Mouse (Mus musculus): ENCODE results near the gene Pam. TPM values are rescaled to one million over a fixed set of nuclear protein-coding genes. Genes with fewer than 3 reads are reported as not detected.

Pam gene
- total and polyA plus RNA-seq, 3 experiments, result not detected

- TF ChIP-seq EP300 (IDR thresholded peaks at IDR 0.05; ENCODE audit: low read depth in 1 of 2, low read length in 2 of 2) (peak; percentile 98), JUND (IDR thresholded peaks at IDR 0.05; ENCODE audit: low read depth, low read length) (peak; percentile 66; the same call in 1 of the 2 replicates), ZNF384 (IDR thresholded peaks at IDR 0.05; ENCODE audit: low read depth, low read length) (no peak), POLR2A (IDR thresholded peaks at IDR 0.05; ENCODE audit: control insufficient read depth in 1 of 2, insufficient read depth in 1 of 2, low read depth in 1 of 2, low read length in 2 of 2, poor library complexity in 1 of 2) (0 out of 4 replicates have a peak, but pooled peaks of 1 of the 2 experiments have one; percentile 30), MAFK (IDR thresholded peaks at IDR 0.05; ENCODE audit: borderline replicate concordance, low read depth, low read length) (0 out of 2 replicates have a peak, but pooled peaks have one; percentile 16), USF1 (IDR thresholded peaks at IDR 0.05; ENCODE audit: low read depth, low read length) (no peak), GATA1 (IDR thresholded peaks at IDR 0.05; ENCODE audit: low read depth, low read length) (peak; percentile 95), MYC (IDR thresholded peaks at IDR 0.05; ENCODE audit: low read depth, low read length) (no peak), MXI1 (IDR thresholded peaks at IDR 0.05; ENCODE audit: low read depth, low read length) (0 out of 2 replicates have a peak, but pooled peaks have one; percentile 55), CHD1 (IDR thresholded peaks at IDR 0.05; ENCODE audit: low read depth, low read length) (no peak), SIN3A (IDR thresholded peaks at IDR 0.05; ENCODE audit: low read length) (peak; percentile 67), NELFE (IDR thresholded peaks at IDR 0.05; ENCODE audit: low read depth, low read length) (peak; percentile 47), POLR2AphosphoS5 (IDR thresholded peaks at IDR 0.05; ENCODE audit: borderline replicate concordance, low read depth, low read length) (no peak), TCF12 (IDR thresholded peaks at IDR 0.05; ENCODE audit: low read depth, low read length) (peak; percentile 96), RAD21 (IDR thresholded peaks at IDR 0.05; ENCODE audit: low read depth, low read length) (no peak)
Observed at GRCm38 (mm10) chr1:97773973-97774372, 321.5 kb downstream of the Pam start (continued).

- peaks cover 20 to 28% of the 10 kb centered on the region in 2 experiments for H3K4me1 ChIP-seq (ENCODE audit: control insufficient read depth in 1 of 2, insufficient read depth in 2 of 2, low read length in 2 of 2)
- H3K9me3 ChIP-seq (replicated peaks; ENCODE audit: insufficient read depth, low read length), result no peaks in the 10 kb centered on the region
- TF ChIP-seq BHLHE40 (IDR thresholded peaks at IDR 0.05; ENCODE audit: borderline replicate concordance, low read depth, low read length) (0 out of 2 replicates have a peak, but pooled peaks have one; percentile 27), MAFK (IDR thresholded peaks at IDR 0.05; ENCODE audit: borderline replicate concordance, low read depth, low read length) (no peak), HCFC1 (IDR thresholded peaks at IDR 0.05; ENCODE audit: low read depth, low read length) (no peak), CTCF (IDR thresholded peaks at IDR 0.05 in 2 of 3, conservative IDR thresholded peaks at IDR 0.05 in 1 of 3; ENCODE audit: control insufficient read depth in 1 of 3, insufficient read depth in 1 of 3, low read depth in 2 of 3, low read length in 3 of 3, poor library complexity in 1 of 3, severe bottlenecking in 1 of 3) (no peak), ZMIZ1 (IDR thresholded peaks at IDR 0.05; ENCODE audit: low read depth, low read length) (no peak), SIN3A (IDR thresholded peaks at IDR 0.05; ENCODE audit: low read length) (no peak), MXI1 (IDR thresholded peaks at IDR 0.05; ENCODE audit: low read depth, low read length) (no peak), RCOR1 (IDR thresholded peaks at IDR 0.05; ENCODE audit: low read depth, low read length) (no peak), TCF12 (IDR thresholded peaks at IDR 0.05; ENCODE audit: low read depth, low read length) (no peak), POLR2AphosphoS5 (IDR thresholded peaks at IDR 0.05; ENCODE audit: borderline replicate concordance, low read depth, low read length) (no peak), MEF2A (IDR thresholded peaks at IDR 0.05; ENCODE audit: extremely low read depth, insufficient replicate concordance, low read depth, low read length, poor library complexity, severe bottlenecking) (no peak), ZKSCAN1 (IDR thresholded peaks at IDR 0.05; ENCODE audit: low read depth, low read length) (0 out of 2 replicates have a peak, but pooled peaks have one; percentile 30), ELF1 (IDR thresholded peaks at IDR 0.05; ENCODE audit: low read depth, low read length) (no peak), POLR2AphosphoS2 (IDR thresholded peaks at IDR 0.05; ENCODE audit: low read length) (no peak), SMC3 (IDR thresholded peaks at IDR 0.05; ENCODE audit: low read depth, low read length) (no peak), TBP (IDR thresholded peaks at IDR 0.05; ENCODE audit: low read depth, low read length) (no peak), ETS1 (IDR thresholded peaks at IDR 0.05; ENCODE audit: low read depth, low read length) (0 out of 2 replicates have a peak, but pooled peaks have one; percentile 9), NELFE (IDR thresholded peaks at IDR 0.05; ENCODE audit: low read depth, low read length) (peak; percentile 23; the same call in 1 of the 2 replicates), JUND (IDR thresholded peaks at IDR 0.05; ENCODE audit: low read depth, low read length) (no peak), GATA1 (IDR thresholded peaks at IDR 0.05; ENCODE audit: low read depth, low read length) (no peak; the same call in 1 of the 2 replicates), ZC3H11A (IDR thresholded peaks at IDR 0.05; ENCODE audit: low read depth, low read length) (no peak), CHD1 (IDR thresholded peaks at IDR 0.05; ENCODE audit: low read depth, low read length) (0 out of 2 replicates have a peak, but pooled peaks have one; percentile 73), CHD2 (IDR thresholded peaks at IDR 0.05; ENCODE audit: low read length) (no peak), ZNF384 (IDR thresholded peaks at IDR 0.05; ENCODE audit: low read depth, low read length) (peak; percentile 69), USF2 (IDR thresholded peaks at IDR 0.05; ENCODE audit: borderline replicate concordance in 1 of 2, insufficient read depth in 1 of 2, low read depth in 1 of 2, low read length in 2 of 2) (no peak), USF1 (IDR thresholded peaks at IDR 0.05; ENCODE audit: low read depth, low read length) (no peak), RAD21 (IDR thresholded peaks at IDR 0.05; ENCODE audit: low read depth, low read length) (no peak), KAT2A (conservative IDR thresholded peaks at IDR 0.05; ENCODE audit: low read depth, low read length) (no peak), EP300 (IDR thresholded peaks at IDR 0.05; ENCODE audit: low read depth in 1 of 2, low read length in 2 of 2) (no peak)
Observed at GRCm38 (mm10) chr1:97773362-97773761, 322.1 kb downstream of the Pam start.

More at GRCm38 (mm10) chr1:97773362-97773761, 322.1 kb downstream of the Pam start:
- Histone ChIP-seq H3K36me3 (ENCODE audit: control insufficient read depth in 1 of 2, insufficient read depth in 2 of 2, low read length in 2 of 2) (peaks cover 1 to 39% of the 10 kb centered on the region in 2 experiments; a peak in 2 of 4 replicates), H3K9ac (ENCODE audit: control insufficient read depth, low read depth, low read length, poor library complexity, severe bottlenecking) (no peak overlapping the region), H3K4me3 (ENCODE audit: control insufficient read depth in 1 of 2, insufficient read depth in 1 of 2, low read depth in 2 of 2, low read length in 2 of 2) (no peak overlapping the region; a peak in 1 of 4 replicates), H3K27me3 (ENCODE audit: control insufficient read depth in 1 of 2, insufficient read depth in 2 of 2, low read length in 2 of 2) (no peaks in the 10 kb centered on the region), H3K79me2 (ENCODE audit: control insufficient read depth, insufficient read depth, low read length, poor library complexity) (peaks cover 21% of the 10 kb centered on the region), H3K27ac (ENCODE audit: control insufficient read depth, low read depth, low read length) (peak overlapping the region; percentile 71)
- DNase-seq (ENCODE audit: low read depth, low spot score), result peak; percentile 29
